Mouse (Mus musculus): ENCODE measurements around the gene Arid5b. TPM values are rescaled to one million over a fixed set of nuclear protein-coding genes. Genes with fewer than 3 reads are reported as not detected.

Gene Arid5b
- total RNA-seq, 2 experiments from 2014 or later: 4.3 to 11.3 TPM

DNA sequence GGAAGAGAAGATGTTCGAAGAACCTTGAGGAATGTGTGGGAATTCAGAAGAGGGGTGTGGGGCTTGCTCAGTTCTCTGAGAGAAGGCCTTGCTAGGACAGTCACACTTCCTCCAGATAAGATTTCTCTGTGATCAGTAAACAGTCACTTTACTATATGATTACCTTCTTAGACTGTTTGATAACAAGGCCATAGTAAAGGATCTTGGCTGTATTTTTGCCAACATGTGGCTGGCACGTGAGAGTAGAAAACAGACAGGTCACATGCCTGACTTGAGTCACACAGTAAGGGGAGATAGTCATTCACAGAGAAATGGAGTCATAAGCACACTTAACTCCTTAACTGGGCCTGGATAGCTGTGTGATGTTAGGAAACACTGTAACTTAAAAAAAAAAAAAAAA lies 151.4 kb downstream of the Arid5b start:
- ATAC-seq (replicated peaks; ENCODE audit: low FRiP score, poor library complexity, severe bottlenecking): no peak

DNA sequence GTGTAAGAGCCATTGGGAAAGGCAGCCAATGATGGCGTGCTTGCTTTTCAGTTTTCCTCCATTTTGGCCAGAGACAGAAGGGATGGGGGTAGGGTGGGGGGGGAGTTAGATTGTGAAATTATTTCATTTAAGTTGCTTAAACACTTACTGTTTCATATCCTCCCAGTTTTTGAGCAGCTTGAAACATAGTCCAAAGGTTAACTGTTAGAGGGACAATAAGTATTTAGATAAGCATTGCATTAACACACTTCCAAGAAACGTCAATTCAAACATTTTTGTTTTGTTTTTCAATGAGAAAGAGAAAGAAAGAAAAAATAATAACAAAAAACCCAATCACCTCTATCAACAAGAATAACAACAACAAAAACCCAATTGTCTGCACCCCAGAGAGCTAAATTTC lies 152.0 kb downstream of the Arid5b start:
- no peak for ATAC-seq (replicated peaks; ENCODE audit: low FRiP score, poor library complexity, severe bottlenecking)

DNA sequence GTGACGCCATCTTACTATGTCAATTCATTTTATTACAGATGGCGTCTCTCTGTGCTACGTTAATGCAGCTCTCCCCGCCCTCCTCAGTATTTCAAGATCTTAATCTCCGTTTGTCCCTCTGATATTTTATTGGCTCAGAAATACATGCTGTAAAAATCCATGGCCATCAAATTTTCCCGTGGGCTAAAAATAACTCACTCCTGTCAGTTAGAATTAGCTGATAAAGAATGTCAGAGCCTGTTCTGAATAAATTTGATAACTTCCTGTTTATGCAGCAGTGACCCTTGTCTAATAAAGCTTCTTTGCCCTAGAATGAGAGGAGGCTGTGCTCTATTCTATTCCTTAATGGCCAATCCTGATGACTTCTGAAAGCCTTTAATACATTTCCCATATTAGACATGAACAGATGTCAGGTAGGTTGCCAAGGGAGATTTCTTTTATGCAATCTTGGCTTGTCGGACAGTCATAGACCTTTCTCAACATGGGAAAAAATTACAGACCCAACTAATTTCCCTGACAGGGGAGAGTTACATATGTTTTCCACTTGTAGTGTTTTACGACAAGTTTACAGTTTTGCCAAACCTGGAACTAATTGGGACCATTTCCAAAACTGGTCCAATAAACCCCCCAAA lies 152.5 kb downstream of the Arid5b start:
- 0 out of 2 replicates have a peak, but pooled peaks have one; percentile 38 for ATAC-seq (replicated peaks; ENCODE audit: low FRiP score, poor library complexity, severe bottlenecking)

DNA sequence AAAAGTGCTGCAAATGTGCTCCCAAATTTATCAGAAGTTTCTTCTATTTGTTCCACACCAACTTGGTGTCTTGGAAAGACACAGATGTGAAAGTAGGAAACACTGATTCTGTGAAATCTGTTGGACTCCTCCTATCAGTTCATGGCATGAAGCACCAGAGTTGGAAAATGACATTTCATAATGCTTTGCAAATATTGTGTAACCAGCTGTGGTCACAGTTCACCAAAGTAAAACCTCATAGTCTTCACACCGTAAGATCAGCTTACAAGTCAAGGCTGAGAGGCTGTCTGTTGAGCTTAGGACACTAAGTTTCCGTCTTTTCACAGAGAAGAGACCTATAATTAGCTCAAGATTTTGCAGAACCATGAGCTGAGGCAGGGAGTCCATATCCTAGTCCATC lies 153.6 kb downstream of the Arid5b start:
- ATAC-seq (replicated peaks; ENCODE audit: low FRiP score, poor library complexity, severe bottlenecking): no peak

DNA sequence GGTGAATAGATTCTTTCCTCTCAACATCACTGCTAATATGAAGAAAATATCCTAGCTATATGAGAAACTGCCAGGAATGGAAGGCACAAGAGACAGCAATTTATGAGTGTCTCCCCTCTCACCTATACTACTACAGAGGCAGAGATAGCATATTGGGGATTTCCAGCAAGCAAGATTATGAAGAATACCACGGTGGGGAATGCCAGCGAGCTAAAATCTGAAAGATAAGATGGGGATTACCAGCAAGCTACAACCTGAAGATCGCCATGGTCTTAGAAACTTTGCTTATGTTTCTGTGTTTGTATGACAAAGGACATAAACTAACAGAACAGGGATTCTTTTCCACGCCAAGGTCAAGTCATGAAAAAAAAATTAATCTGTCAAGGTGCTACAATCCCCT lies 155.1 kb downstream of the Arid5b start:
- no peak for ATAC-seq (replicated peaks; ENCODE audit: low FRiP score, poor library complexity, severe bottlenecking)

DNA sequence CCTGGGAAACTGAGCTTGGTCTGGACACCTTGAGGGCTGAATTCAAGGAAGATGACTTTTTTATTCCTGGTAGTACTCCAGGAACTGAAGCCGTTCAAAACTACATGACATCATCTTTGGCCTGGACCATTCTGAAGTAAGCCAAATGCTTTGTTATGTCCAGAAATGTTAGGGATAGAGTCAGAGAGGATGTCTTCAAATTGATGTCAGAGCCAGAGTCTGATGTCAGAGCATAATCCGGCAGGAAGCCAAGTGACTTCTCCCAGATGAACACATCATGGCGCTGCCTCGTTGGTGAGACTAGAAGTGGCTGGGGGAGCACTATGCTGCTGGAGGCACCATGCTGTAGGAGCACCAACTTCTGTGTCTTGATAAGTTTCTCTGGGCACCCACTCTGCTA lies 156.6 kb downstream of the Arid5b start:
- ATAC-seq (replicated peaks; ENCODE audit: low FRiP score, poor library complexity, severe bottlenecking): no peak

DNA sequence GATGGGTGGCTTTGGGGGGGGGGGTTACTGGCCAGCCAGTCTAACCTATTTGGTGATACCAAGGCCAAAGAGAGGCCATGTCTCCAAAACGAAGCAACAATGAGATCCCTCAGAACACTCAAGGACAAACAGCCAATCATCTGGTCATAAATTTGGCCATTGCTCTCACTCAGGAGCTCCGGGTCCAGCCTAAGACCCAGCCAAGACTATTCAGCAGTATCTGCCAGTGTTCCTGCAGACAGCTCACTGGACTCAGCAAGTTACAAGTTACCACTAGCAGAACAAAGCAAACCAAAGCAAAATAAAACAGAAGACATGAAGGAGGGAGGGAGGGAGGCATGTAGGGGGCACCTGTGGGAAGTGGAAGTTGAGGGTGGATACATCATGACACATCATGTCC lies 157.3 kb downstream of the Arid5b start:
- no peak for ATAC-seq (replicated peaks; ENCODE audit: low FRiP score, poor library complexity, severe bottlenecking)

DNA sequence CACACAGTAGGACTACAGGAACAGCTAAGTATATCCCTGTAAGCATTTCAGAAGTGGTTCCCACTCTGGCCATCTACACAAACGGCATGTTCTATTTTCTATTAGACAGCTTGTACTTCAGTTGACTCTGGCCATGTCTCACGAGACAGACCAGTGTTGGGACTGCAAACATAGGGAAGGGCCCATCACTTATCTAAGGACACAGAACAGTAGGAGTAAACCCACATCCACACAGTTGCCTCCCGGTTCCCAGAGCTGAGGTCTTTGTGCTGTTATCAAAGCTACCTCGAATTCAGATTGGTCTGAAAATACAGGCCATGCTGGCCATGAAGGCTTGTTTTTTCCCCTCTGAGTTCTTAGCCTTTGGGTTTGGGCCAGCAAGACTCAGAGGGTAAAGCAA lies 158.5 kb downstream of the Arid5b start:
- ATAC-seq (replicated peaks; ENCODE audit: low FRiP score, poor library complexity, severe bottlenecking): 0 out of 2 replicates have a peak, but pooled peaks have one; percentile 35

DNA sequence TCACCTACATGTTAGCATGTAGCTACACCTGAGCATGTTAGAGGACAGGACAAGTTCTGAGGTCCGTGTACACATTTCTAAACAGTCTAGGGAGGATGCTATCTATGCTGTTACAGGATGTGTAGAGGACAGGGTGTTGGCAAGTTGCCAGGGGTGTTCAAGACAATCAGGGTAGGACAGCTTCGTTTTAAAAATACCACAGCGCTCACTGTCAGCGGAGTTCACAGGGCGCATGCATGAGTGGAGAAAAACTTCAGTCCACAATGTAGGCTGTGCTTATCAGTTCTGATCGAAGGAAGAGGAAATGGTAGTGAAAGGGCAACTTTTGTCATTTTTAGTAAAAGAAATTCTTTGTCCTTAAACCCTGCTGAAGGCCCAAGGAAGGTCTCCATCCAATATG lies 159.3 kb downstream of the Arid5b start:
- peak; percentile 71 for ATAC-seq (replicated peaks; ENCODE audit: low FRiP score, poor library complexity, severe bottlenecking)

DNA sequence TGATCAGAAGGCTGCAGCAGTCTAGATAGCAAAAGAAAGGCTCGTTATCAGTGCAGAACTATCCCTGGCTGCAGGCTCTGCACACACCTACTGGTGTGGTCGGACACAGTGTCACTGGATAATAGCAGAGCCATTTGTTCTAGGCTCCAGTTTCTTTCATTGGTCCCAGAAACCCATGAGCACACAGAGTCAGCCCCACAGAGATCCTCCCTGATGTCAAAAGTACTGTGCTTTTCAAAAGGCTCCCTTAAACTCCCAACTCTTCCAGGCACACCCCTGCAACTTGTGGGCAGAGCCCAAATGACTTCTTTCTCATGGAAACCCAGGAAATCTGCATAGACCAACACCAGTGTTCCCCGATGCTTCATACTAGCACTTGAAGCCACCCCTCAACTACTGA lies 163.6 kb downstream of the Arid5b start:
- no peak for ATAC-seq (replicated peaks; ENCODE audit: low FRiP score, poor library complexity, severe bottlenecking)

DNA sequence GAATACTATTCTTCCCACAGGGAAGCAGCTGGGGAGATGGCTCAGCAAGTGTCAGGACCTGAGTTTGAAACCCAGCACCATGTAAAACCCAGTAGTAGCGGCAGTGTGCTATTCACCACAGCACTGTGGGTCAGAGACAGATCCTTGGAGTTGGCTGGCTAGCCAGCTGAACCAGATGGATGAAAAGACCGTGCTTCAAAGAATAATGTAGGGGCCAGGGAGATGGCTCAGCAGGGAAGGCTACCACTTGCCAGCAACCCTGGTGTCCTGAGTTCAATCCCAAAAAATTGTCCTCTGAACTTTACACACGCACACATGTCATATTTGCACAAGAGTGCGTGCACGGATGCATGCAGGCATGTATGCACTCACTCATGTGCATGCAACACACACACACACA lies 164.9 kb downstream of the Arid5b start:
- ATAC-seq (replicated peaks; ENCODE audit: low FRiP score, poor library complexity, severe bottlenecking): no peak

DNA sequence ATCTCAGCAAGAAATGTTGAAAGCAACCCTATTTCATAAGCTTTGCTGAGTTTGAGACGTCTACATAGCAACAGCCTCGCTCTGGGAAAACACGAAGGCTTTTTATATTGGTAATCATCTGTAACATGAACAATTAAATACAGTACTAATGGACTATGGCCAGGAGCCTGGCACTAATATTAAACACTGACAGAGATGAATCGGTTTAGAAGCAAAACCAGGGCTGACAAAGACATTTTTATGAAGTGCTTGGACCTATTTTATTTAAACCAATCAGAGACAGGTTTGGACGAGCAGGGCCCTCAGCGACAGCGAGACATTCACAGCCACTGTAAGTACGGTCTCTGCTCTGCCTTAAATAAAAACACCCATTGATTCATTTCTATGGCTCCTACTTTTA lies 165.6 kb downstream of the Arid5b start:
- no peak for ATAC-seq (replicated peaks; ENCODE audit: low FRiP score, poor library complexity, severe bottlenecking)

DNA sequence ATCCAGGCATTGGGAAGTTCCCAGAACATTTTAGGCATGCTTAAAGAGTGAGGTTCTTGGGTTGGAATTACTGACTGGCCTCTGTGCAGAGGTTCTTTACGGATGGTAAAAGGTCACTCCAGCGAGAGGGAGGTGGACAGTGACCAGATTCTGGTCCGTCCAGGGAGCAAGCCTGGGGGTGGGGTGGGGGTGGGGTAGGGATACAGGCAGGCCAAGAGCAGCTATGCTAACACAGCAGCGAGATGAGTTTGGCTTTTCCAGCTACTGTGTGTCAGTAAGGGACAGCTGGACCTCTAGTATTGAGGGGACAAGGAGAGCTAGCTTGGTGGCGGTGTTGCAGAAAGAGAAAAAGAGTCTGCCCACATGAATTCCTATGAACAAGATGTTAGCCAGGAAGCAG lies 167.9 kb downstream of the Arid5b start:
- ATAC-seq (replicated peaks; ENCODE audit: low FRiP score, poor library complexity, severe bottlenecking): no peak

DNA sequence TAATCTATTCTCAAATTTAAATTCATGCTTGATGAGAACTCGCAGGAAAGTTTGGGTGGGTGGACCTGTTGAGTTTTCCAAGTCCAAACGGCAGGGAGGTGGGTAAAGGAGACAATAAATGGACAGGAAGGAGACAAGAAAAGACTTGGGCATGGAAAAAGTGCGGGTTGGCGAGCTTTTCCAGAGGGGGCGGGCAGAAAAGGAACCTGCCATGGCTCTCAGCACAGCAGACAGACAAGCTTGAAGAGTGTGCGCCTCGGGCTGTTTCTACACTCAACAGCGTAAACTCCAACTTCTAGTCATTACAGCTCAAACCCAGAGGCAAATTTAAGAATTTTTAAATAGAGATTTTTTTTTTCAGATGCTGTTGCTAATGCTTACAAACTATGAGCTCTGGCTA lies 168.4 kb downstream of the Arid5b start:
- ATAC-seq (replicated peaks; ENCODE audit: low FRiP score, poor library complexity, severe bottlenecking): no peak

DNA sequence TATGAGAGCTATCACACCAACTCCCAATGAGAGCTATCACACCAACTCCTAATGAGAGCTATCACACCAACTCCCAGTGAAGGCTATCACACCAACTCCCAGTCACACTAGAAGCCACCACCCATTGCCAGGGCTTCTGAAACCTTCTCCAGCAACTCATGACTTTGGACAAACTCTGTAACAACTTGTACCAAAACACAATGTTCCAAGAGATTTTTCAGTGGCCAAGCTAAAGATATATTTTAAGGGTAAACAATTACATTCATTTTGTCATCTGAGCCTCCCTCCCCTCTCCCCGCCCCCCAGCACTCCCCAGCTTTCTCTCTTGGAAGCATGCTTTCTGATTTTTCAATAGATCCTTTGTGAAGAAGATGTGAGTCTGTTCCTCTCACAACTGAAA lies 168.9 kb downstream of the Arid5b start:
- ATAC-seq (replicated peaks; ENCODE audit: low FRiP score, poor library complexity, severe bottlenecking): no peak

DNA sequence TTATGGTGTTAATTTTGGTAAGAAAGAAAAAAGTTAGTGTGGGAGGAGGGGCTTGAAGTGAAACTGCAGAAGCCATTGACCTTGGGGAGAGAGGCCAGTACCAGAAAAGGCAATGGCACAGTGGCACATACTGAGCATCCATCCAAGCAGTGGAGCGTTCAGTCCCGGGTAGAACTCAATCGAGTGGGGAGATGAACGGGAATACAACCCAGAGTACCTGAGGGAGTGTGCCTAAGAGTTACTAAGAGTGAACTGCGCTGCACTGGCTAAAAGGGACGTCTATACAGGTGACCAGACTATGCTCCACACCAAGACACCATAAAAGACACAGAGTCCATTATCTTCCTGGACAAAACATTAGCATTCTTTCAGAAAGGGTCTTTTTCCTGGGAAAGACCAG lies 170.8 kb downstream of the Arid5b start:
- no peak for ATAC-seq (replicated peaks; ENCODE audit: low FRiP score, poor library complexity, severe bottlenecking)

DNA sequence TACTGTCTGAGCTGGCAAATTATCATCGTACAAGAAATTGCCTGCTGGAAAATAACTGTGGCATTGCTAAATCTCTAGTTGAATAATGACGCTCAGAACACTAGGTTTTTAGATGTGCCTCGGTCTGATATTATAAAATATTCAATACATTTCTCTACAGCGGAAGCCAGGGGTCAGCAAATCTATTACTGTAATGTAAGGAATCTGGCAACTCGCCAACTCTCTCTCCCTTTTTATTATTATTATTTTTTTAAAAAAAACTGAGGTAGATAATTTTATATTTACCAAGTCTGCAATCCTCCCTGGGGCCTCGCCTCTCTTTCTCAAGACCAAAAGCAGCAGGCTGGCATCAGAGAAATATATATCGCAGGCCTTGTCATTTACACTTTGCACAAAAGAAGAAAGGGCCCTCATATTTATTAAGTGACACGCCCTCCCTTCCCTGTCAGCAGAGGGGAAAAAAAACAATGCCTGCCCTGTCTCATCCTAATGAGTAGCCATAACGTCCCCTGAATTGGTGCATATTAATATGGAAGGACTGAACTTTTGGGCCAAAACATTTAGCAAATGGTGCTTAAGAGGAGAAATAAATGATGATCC lies 172.1 kb downstream of the Arid5b start:
- ATAC-seq (replicated peaks; ENCODE audit: low FRiP score, poor library complexity, severe bottlenecking): no peak

DNA sequence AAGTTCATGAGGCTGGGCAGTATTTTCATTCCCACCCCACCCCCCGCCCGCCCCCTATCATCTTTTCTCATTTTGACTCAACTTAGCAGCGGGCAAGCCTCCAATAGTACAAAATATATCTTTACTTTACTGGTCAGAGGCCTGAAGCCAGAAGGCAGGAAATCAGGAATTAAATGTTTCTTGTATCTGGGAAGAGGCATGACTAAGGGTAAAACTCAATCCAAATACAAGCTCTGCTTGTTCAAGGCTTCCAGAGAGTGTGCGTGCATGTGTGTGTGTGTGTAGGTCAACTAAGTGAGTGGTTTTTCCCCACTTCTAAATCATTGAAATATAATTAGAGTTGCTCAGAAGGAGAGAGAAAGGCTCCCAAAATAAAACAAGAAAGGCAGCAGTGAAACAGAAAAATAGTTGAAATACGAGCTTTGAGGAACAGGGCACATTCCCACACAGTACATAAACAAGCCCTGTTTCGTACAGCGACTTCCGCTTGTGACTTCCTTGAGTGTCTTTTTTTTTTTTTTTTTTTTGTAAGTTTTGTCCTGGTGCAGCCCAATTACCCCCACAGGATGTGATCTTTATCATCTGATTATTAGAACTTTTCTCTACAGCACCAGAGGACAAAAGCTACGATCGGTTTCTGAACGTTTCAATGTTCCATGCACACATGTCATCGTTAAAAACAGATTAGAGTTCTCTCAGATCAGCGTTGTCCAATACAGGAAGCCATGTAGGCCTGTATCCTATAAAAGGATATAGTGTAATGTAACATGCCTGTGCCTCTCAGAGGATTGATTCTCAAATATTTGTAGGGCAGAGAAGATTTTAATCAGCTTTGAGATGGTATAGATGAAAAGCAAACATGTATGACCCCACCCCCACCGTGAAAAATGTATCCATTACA lies 173.4 kb downstream of the Arid5b start:
- no peak for ATAC-seq (replicated peaks; ENCODE audit: low FRiP score, poor library complexity, severe bottlenecking)

DNA sequence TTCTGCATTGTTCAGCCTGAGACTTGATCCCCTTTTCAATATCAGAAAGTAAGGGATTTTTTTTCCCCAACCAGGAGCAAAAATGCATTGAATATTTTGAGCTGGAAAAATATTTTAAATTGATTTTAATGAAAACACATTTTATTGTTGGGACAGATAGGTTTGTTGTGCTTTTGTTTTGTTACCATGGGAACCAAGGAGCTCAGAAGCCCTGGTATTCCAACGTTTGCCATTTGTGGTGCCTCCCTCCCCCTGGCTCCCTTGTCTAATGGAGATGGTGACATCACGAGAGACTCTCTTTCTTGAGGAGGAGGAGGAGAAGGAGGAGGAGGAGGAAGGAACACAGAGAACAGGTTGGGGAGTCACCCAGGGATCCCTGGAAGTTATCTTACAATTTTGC lies 174.1 kb downstream of the Arid5b start:
- no peak; the same call in 1 of the 2 replicates for ATAC-seq (replicated peaks; ENCODE audit: low FRiP score, poor library complexity, severe bottlenecking)

DNA sequence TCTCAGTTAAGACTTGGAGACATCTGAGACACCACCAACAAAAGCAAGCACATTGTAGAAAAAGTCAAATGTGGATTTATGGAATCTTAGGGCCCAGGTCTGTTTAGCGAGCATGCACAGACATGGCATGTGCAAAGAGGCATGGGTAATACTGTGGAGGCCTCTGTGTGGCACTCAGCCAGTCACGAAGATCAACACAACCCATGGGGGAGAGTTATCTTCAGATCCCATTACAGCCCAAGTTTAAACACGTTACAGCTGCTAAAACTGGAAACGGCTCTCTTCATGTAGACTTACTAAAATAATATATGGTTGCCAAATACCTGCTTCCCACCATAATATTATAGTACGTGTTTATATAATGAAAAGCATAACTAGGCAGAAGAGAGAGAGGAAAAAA lies 174.6 kb downstream of the Arid5b start:
- ATAC-seq (replicated peaks; ENCODE audit: low FRiP score, poor library complexity, severe bottlenecking): peak; percentile 74

Measured in erythroblast, adult 5-6 weeks (primary cell).